ENCODE assay signal across 21 mouse cellular contexts in the genomic region with DNA sequence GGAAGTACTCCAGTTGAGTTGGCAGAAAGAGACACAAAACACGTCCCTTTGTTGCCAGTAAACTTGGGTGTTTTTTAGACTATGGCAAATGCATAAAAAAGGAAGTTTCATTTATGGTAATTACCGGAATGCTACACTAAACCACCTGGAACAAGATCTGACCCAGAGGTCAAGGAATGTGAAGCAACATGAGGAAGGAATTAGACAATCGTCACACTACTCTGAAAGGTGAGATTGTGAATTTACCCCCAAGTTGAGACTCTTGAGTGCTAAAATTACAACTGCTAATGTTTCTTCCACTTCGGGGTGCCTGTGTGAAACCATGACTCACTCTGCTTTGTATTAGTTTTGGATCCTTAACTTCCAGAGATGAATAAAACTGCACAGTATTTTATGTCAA. TPM values are rescaled to one million over a fixed set of nuclear protein-coding genes. Genes with fewer than 3 reads are reported as not detected.
DNase-seq lines count a peak whose midpoint lies in the region; ATAC-seq and TF ChIP-seq lines count a peak whose summit lies in the region.
"Had no signal": no experiment of that assay in that cellular context is flagged by ENCODE, and none has a peak within 500 bp of the region (broad histone marks: within the 10 kb centered on the region; RNA-seq: fewer than 3 reads in every experiment).

No protein-coding gene starts in this region.

- TF ChIP-seq EP300 in lung, postnatal 0 days (IDR thresholded peaks at IDR 0.05) = no peak

- H3K4me1 ChIP-seq in lung, postnatal 0 days (ENCODE audit: insufficient read depth, low read depth, low read length) = no peaks in the 10 kb centered on the region
- H3K4me1 ChIP-seq: heart, embryonic 12.5 days; hindbrain, embryonic 15.5 days had no signal

- no peak overlapping the region for H3K9ac ChIP-seq in lung, postnatal 0 days (replicated peaks; ENCODE audit: low read depth)
- H3K9ac ChIP-seq: heart, embryonic 12.5 days; hindbrain, embryonic 15.5 days had no signal

- H3K27me3 ChIP-seq in lung, postnatal 0 days (replicated peaks; ENCODE audit: insufficient read depth, low read length) = no peaks in the 10 kb centered on the region
- H3K27me3 ChIP-seq: heart, embryonic 12.5 days had no signal

- H3K4me3 ChIP-seq in lung, postnatal 0 days (ENCODE audit: low read depth, low read length) = no peak overlapping the region
- H3K4me3 ChIP-seq: heart, adult 2 months; heart, embryonic 12.5 days; hindbrain, embryonic 15.5 days had no signal

- no peaks in the 10 kb centered on the region for H3K9me3 ChIP-seq in lung, postnatal 0 days (ENCODE audit: low read length)
- H3K9me3 ChIP-seq: G1E; heart, embryonic 12.5 days; hindbrain, embryonic 15.5 days had no signal

- intact Hi-C loops in heart, postnatal 14 days (cut with DNase I) = no loop called here

- H3K27ac ChIP-seq in lung, postnatal 0 days (ENCODE audit: low read length) = no peak overlapping the region
- H3K27ac ChIP-seq: heart, adult 2 months; hindbrain, embryonic 15.5 days had no signal

- DNase-seq in lung, postnatal 25 days (ENCODE audit: low spot score) = peak; percentile 1
- DNase-seq in lung, postnatal 0 days (ENCODE audit: low spot score) = no peak
- peak; percentile 38 for DNase-seq in embryo, embryonic 10.5 days (ENCODE audit: low spot score)
- DNase-seq in forelimb bud, embryonic 11.5 days (ENCODE audit: low read depth, low spot score) = peak; percentile 52
- DNase-seq in heart, postnatal 14 days = no peak
- no peak for DNase-seq in frontal cortex, postnatal 36 days (ENCODE audit: low spot score in 2 of 2)
- no peak for DNase-seq in ovary, adult 18-20 months (ENCODE audit: low spot score)
- DNase-seq: adrenal gland, postnatal 25 days; B cell, adult 2 months; cerebellum, adult 18-20 months; cerebellum, adult 9-11 months; cerebellum, postnatal 36 days; gastrocnemius, postnatal 14 days; heart, adult 2 months; heart, postnatal 36 days; kidney, adult 11 months had no signal

- ATAC-seq in lung, postnatal 0 days = no peak
- ATAC-seq: CD4-positive, CD25-positive, alpha-beta regulatory T cell, adult 4 months; inflammation-experienced regulatory T-cells, adult 6 months had no signal

- 39% methylated on average over 4 of the region's 4 CpGs for WGBS in lung, postnatal 0 days

- no peak for TF ChIP-seq CTCF in lung, postnatal 0 days (IDR thresholded peaks at IDR 0.05)

- no peak overlapping the region for H3K4me2 ChIP-seq in lung, postnatal 0 days (replicated peaks; ENCODE audit: low read depth, low read length)
- H3K4me2 ChIP-seq: heart, embryonic 12.5 days; hindbrain, embryonic 15.5 days had no signal

- H3K36me3 ChIP-seq in lung, postnatal 0 days (ENCODE audit: insufficient read depth, low read length) = no peaks in the 10 kb centered on the region
- H3K36me3 ChIP-seq: G1E; heart, embryonic 12.5 days; hindbrain, embryonic 15.5 days had no signal

RNA-seq across cellular contexts. Expression of gene Pcdh19, which starts 33.6 kb away (rescaled TPM):
- polyA plus RNA-seq in lung, postnatal 0 days (2015; fragmentation: Nextera tagmentation; extraction: Ambion mirVana) = 0.39 and 0.62 TPM in 2 replicates
- 10 to 100 TPM; 15.5 to 19.1 TPM for total RNA-seq in heart, postnatal 14 days (2021)
- polyA plus RNA-seq: CD4-positive, CD25-positive, alpha-beta regulatory T cell, adult 4 months; G1E; inflammation-experienced regulatory T-cells, adult 6 months had no signal

Comparison
In these comparisons a context has a peak if more than half of its experiments do, and no peak if none do; other contexts are left out.
1. DNase-seq: peak in lung, postnatal 25 days (single experiment), embryo, embryonic 10.5 days (single experiment) and forelimb bud, embryonic 11.5 days (single experiment); none in lung, postnatal 0 days (single experiment), heart, postnatal 14 days (0 of 2), frontal cortex, postnatal 36 days (0 of 2) and ovary, adult 18-20 months (single experiment).